In the genomic region with DNA sequence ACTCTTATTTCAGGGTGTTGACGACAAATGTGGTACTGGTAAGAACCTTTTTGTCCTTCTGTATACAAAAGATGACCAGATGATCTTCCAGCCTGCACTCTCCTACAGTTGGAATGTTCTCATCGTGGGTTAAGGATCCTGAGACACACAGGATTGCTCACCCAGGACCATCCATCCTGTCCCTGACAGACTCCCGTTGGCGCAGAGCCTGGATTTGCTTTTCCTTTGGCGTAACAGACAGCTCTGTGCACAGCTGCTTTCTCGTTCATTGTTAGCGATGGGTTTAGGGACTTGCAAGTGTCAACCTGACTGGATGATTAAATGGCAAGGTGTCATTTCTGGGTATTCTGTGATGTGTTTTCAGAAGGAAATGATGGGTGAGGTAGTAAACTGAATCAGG, we compare ENCODE assay signal across 11 mouse cellular contexts. TPM values are rescaled to one million over a fixed set of nuclear protein-coding genes. Genes with fewer than 3 reads are reported as not detected.
DNase-seq lines count a peak whose midpoint lies in the region; ATAC-seq lines count a peak whose summit lies in the region.
"Had no signal": no experiment of that assay in that cellular context is flagged by ENCODE, and none has a peak within 500 bp of the region (broad histone marks: within the 10 kb centered on the region; RNA-seq: fewer than 3 reads in every experiment).

No protein-coding gene starts in this region.

- 57% methylated on average over 7 of the region's 7 CpGs for WGBS in kidney, embryonic 14.5 days
- 36% methylated on average over 7 of the region's 7 CpGs for whole genome bisulfite sequencing in intestine, embryonic 15.5 days

- no peaks in the 10 kb centered on the region for H3K4me1 ChIP-seq in kidney, embryonic 14.5 days (ENCODE audit: control insufficient read depth, insufficient read depth, low read length)
- H3K4me1 ChIP-seq in intestine, embryonic 15.5 days (replicated peaks): no peaks in the 10 kb centered on the region
- H3K4me1 ChIP-seq: hindbrain, embryonic 13.5 days; limb, embryonic 13.5 days had no signal

- ATAC-seq in kidney, embryonic 14.5 days (ENCODE audit: low FRiP score, low TSS enrichment): no peak
- ATAC-seq in intestine, embryonic 15.5 days: peak; percentile 58; the same call in 1 of the 2 replicates

- no peaks in the 10 kb centered on the region for H3K27me3 ChIP-seq in kidney, embryonic 14.5 days (ENCODE audit: control insufficient read depth, insufficient read depth, low read length)
- no peaks in the 10 kb centered on the region for H3K27me3 ChIP-seq in intestine, embryonic 15.5 days (replicated peaks)
- H3K27me3 ChIP-seq: hindbrain, embryonic 13.5 days; limb, embryonic 13.5 days had no signal

- no peaks in the 10 kb centered on the region for H3K36me3 ChIP-seq in kidney, embryonic 14.5 days (ENCODE audit: control insufficient read depth, insufficient read depth, low read length)
- no peaks in the 10 kb centered on the region for H3K36me3 ChIP-seq in intestine, embryonic 15.5 days
- H3K36me3 ChIP-seq: hindbrain, embryonic 13.5 days; limb, embryonic 13.5 days had no signal

- H3K9ac ChIP-seq in kidney, embryonic 14.5 days (ENCODE audit: low read depth, low read length): no peak overlapping the region
- no peak overlapping the region for H3K9ac ChIP-seq in intestine, embryonic 15.5 days
- H3K9ac ChIP-seq: hindbrain, embryonic 13.5 days; limb, embryonic 13.5 days had no signal

- peak; percentile 7 to 13 for DNase-seq in kidney, adult 8-10 months
- DNase-seq in adrenal gland, postnatal 25 days: peak; percentile 73
- peak; percentile 21 for DNase-seq in lung, postnatal 25 days (ENCODE audit: low spot score)
- no peak for DNase-seq in spleen, adult 12 weeks (ENCODE audit: low spot score)
- no peak for DNase-seq in ovary, postnatal 36 days (ENCODE audit: low spot score)
- no peak for DNase-seq in urinary bladder, adult 18-20 months (ENCODE audit: low spot score in 2 of 2)

- H3K27ac ChIP-seq in kidney, embryonic 14.5 days (ENCODE audit: low read depth, low read length): no peak overlapping the region
- H3K27ac ChIP-seq in intestine, embryonic 15.5 days: no peak overlapping the region
- H3K27ac ChIP-seq: hindbrain, embryonic 13.5 days; limb, embryonic 13.5 days had no signal

- H3K4me2 ChIP-seq in kidney, embryonic 14.5 days (replicated peaks; ENCODE audit: low read depth, low read length): no peak overlapping the region
- H3K4me2 ChIP-seq in intestine, embryonic 15.5 days (replicated peaks): no peak overlapping the region
- H3K4me2 ChIP-seq: hindbrain, embryonic 13.5 days; limb, embryonic 13.5 days had no signal

- no peak overlapping the region for H3K4me3 ChIP-seq in kidney, embryonic 14.5 days (ENCODE audit: low read length)
- H3K4me3 ChIP-seq in intestine, embryonic 15.5 days (replicated peaks): no peak overlapping the region
- H3K4me3 ChIP-seq: hindbrain, embryonic 13.5 days; limb, embryonic 13.5 days had no signal

- no peaks in the 10 kb centered on the region for H3K9me3 ChIP-seq in kidney, embryonic 14.5 days (ENCODE audit: control insufficient read depth, low read length)
- H3K9me3 ChIP-seq in intestine, embryonic 15.5 days: no peaks in the 10 kb centered on the region
- H3K9me3 ChIP-seq: hindbrain, embryonic 13.5 days; limb, embryonic 13.5 days had no signal

RNA-seq across cellular contexts. Expression of gene Ifnb1, which starts 14.1 kb away (rescaled TPM):
- not detected in 2 replicates for polyA plus RNA-seq in kidney, embryonic 14.5 days (2014; fragmentation: Nextera tagmentation; extraction: Ambion mirVana)
- not detected in 2 replicates for total RNA-seq in adrenal gland, postnatal 25 days (2021)
- polyA plus RNA-seq in intestine, embryonic 15.5 days (2015; fragmentation: Nextera tagmentation; extraction: Ambion mirVana): not detected in 2 replicates
- polyA plus RNA-seq: hindbrain, embryonic 13.5 days; limb, embryonic 13.5 days; small intestine, adult 2 months had no signal

RNA-seq across cellular contexts. Expression of gene Ifna15, which starts 21.4 kb away (rescaled TPM):
- not detected in 2 replicates for polyA plus RNA-seq in kidney, embryonic 14.5 days (2014; fragmentation: Nextera tagmentation; extraction: Ambion mirVana)
- not detected in 2 replicates for total RNA-seq in adrenal gland, postnatal 25 days (2021)
- not detected in 2 replicates for polyA plus RNA-seq in intestine, embryonic 15.5 days (2015; fragmentation: Nextera tagmentation; extraction: Ambion mirVana)
- polyA plus RNA-seq: hindbrain, embryonic 13.5 days; limb, embryonic 13.5 days; small intestine, adult 2 months had no signal

RNA-seq across cellular contexts. Expression of gene Ifna14, which starts 35.0 kb away (rescaled TPM):
- not detected in 2 replicates for polyA plus RNA-seq in kidney, embryonic 14.5 days (2014; fragmentation: Nextera tagmentation; extraction: Ambion mirVana)
- total RNA-seq in adrenal gland, postnatal 25 days (2021): not detected in 2 replicates
- polyA plus RNA-seq in intestine, embryonic 15.5 days (2015; fragmentation: Nextera tagmentation; extraction: Ambion mirVana): not detected in 2 replicates
- polyA plus RNA-seq: hindbrain, embryonic 13.5 days; limb, embryonic 13.5 days; small intestine, adult 2 months had no signal

RNA-seq across cellular contexts. Expression of gene Ifna9, which starts 55.5 kb away (rescaled TPM):
- not detected in 2 replicates for polyA plus RNA-seq in kidney, embryonic 14.5 days (2014; fragmentation: Nextera tagmentation; extraction: Ambion mirVana)
- total RNA-seq in adrenal gland, postnatal 25 days (2021): not detected in 2 replicates
- polyA plus RNA-seq in intestine, embryonic 15.5 days (2015; fragmentation: Nextera tagmentation; extraction: Ambion mirVana): not detected in 2 replicates
- polyA plus RNA-seq: hindbrain, embryonic 13.5 days; limb, embryonic 13.5 days; small intestine, adult 2 months had no signal

Comparison
In these comparisons a context has a peak if more than half of its experiments do, and no peak if none do; other contexts are left out.
1. DNase-seq: peak in kidney, adult 8-10 months (2 of 2), adrenal gland, postnatal 25 days (single experiment) and lung, postnatal 25 days (single experiment); none in spleen, adult 12 weeks (single experiment), ovary, postnatal 36 days (single experiment) and urinary bladder, adult 18-20 months (0 of 2).